Comparison of ENCODE assay signal across 8 mouse cellular contexts in genomic region chr5:31082355-31082754, GRCm38 (mm10). TPM values are rescaled to one million over a fixed set of nuclear protein-coding genes. Genes with fewer than 3 reads are reported as not detected.
DNase-seq lines count a peak whose midpoint lies in the region; TF ChIP-seq lines count a peak whose summit lies in the region.
"Had no signal": no experiment of that assay in that cellular context is flagged by ENCODE, and none has a peak within 500 bp of the region (broad histone marks: within the 10 kb centered on the region; RNA-seq: fewer than 3 reads in every experiment).

No protein-coding gene starts in this region.

- peak; percentile 68; the same call in 1 of the 2 replicates for TF ChIP-seq CTCF in spleen, adult 2 months (IDR thresholded peaks at IDR 0.05; ENCODE audit: extremely low read depth, insufficient read depth, insufficient read length, insufficient replicate concordance)

- H3K9me3 ChIP-seq in heart, embryonic 10.5 days = no peaks in the 10 kb centered on the region
- H3K9me3 ChIP-seq: stomach, embryonic 15.5 days had no signal

- DNase-seq in urinary bladder, postnatal 25 days (ENCODE audit: low spot score) = peak; percentile 41
- DNase-seq in urinary bladder, postnatal 10 days (ENCODE audit: low spot score) = no peak
- peak; percentile 72 for DNase-seq in brain, adult 2 months (ENCODE audit: low read depth, low spot score)
- no peak for DNase-seq in heart, embryonic 10.5 days (ENCODE audit: low spot score)
- peak; percentile 80 for DNase-seq in kidney, postnatal 10 days
- DNase-seq in lung, postnatal 4 days = peak; percentile 66 to 78
- DNase-seq in spleen, adult 2 months (ENCODE audit: low read depth in 1 of 2, low spot score in 2 of 2) = peak in 1 of 2 experiments; percentile 75

- peak overlapping the region; percentile 51 for H3K4me3 ChIP-seq in heart, embryonic 10.5 days
- no peak overlapping the region for H3K4me3 ChIP-seq in spleen, adult 2 months (ENCODE audit: extremely low read depth, insufficient read depth, insufficient read length)
- H3K4me3 ChIP-seq: stomach, embryonic 15.5 days had no signal

- H3K4me1 ChIP-seq in heart, embryonic 10.5 days = peaks cover 43% of the 10 kb centered on the region
- H3K4me1 ChIP-seq in spleen, adult 2 months (ENCODE audit: control insufficient read depth, insufficient read depth, insufficient read length) = peaks cover 7% of the 10 kb centered on the region; the same call in 1 of the 2 replicates

- 7% methylated on average over 5 of the region's 5 CpGs for WGBS in heart, embryonic 10.5 days
- WGBS in spleen, adult 2 months = 23% methylated on average over 5 of the region's 5 CpGs

- peak overlapping the region; percentile 75; the same call in 1 of the 2 replicates for H3K27ac ChIP-seq in heart, embryonic 10.5 days
- no peak overlapping the region for H3K27ac ChIP-seq in spleen, adult 2 months (ENCODE audit: insufficient read depth, low read length)
- H3K27ac ChIP-seq: stomach, embryonic 15.5 days had no signal

- H3K36me3 ChIP-seq in heart, embryonic 10.5 days = peaks cover 18% of the 10 kb centered on the region
- H3K36me3 ChIP-seq in spleen, adult 2 months (ENCODE audit: control insufficient read depth, insufficient read depth, low read length) = peaks cover 3% of the 10 kb centered on the region

- peaks cover 13% of the 10 kb centered on the region; the same call in 1 of the 2 replicates for H3K27me3 ChIP-seq in heart, embryonic 10.5 days (ENCODE audit: insufficient read depth, poor library complexity, severe bottlenecking)
- H3K27me3 ChIP-seq in spleen, adult 2 months (ENCODE audit: control insufficient read depth, insufficient read depth, low read length) = no peaks in the 10 kb centered on the region

- TF ChIP-seq POLR2A in spleen, adult 2 months (IDR thresholded peaks at IDR 0.05; ENCODE audit: low read depth, low read length) = no peak

RNA-seq across cellular contexts. Expression of gene Dnajc5g, which starts 23.7 kb away (rescaled TPM):
- not detected in 2 replicates for polyA plus RNA-seq in heart, embryonic 10.5 days (2016; fragmentation: Nextera tagmentation; extraction: Ambion mirVana)
- not detected in 2 replicates for polyA plus RNA-seq in spleen, adult 2 months (2012; rRNA removed)
- polyA plus RNA-seq: stomach, embryonic 15.5 days had no signal

RNA-seq across cellular contexts. Expression of gene Slc30a3, which starts 25.7 kb away (rescaled TPM):
- polyA plus RNA-seq in heart, embryonic 10.5 days (2016; fragmentation: Nextera tagmentation; extraction: Ambion mirVana) = 0.62 and 0.67 TPM in 2 replicates
- 0.08 and 0.09 TPM in 2 replicates for polyA plus RNA-seq in spleen, adult 2 months (2012; rRNA removed)

RNA-seq across cellular contexts. Expression of gene Cad, which starts 27.8 kb away (rescaled TPM):
- polyA plus RNA-seq in heart, embryonic 10.5 days (2016; fragmentation: Nextera tagmentation; extraction: Ambion mirVana) = 42.7 and 50.9 TPM in 2 replicates
- polyA plus RNA-seq in spleen, adult 2 months (2012; rRNA removed) = 44.0 and 52.5 TPM in 2 replicates

RNA-seq across cellular contexts. Expression of gene Slc5a6, which starts 33.6 kb away (rescaled TPM):
- 9.9 and 11.3 TPM in 2 replicates for polyA plus RNA-seq in heart, embryonic 10.5 days (2016; fragmentation: Nextera tagmentation; extraction: Ambion mirVana)
- 16.0 and 16.3 TPM in 2 replicates for polyA plus RNA-seq in spleen, adult 2 months (2012; rRNA removed)

RNA-seq across cellular contexts. Expression of gene Trim54, which starts 34.2 kb away (rescaled TPM):
- polyA plus RNA-seq in heart, embryonic 10.5 days (2016; fragmentation: Nextera tagmentation; extraction: Ambion mirVana) = 17.0 and 23.8 TPM in 2 replicates
- polyA plus RNA-seq in spleen, adult 2 months (2012; rRNA removed) = not detected in 2 replicates
- polyA plus RNA-seq: stomach, embryonic 15.5 days had no signal

Comparison
In these comparisons a context has a peak if more than half of its experiments do, and no peak if none do; other contexts are left out.
1. DNase-seq: peak in urinary bladder, postnatal 25 days (single experiment), brain, adult 2 months (single experiment), kidney, postnatal 10 days (single experiment) and lung, postnatal 4 days (2 of 2); none in urinary bladder, postnatal 10 days (single experiment) and heart, embryonic 10.5 days (single experiment).